8 mouse cellular contexts compared by ENCODE assay signal in genomic region chr13:56132941-56133340, GRCm38 (mm10). TPM values are rescaled to one million over a fixed set of nuclear protein-coding genes. Genes with fewer than 3 reads are reported as not detected.
DNase-seq lines count a peak whose midpoint lies in the region; ATAC-seq and TF ChIP-seq lines count a peak whose summit lies in the region.

No protein-coding gene starts in this region.

- ATAC-seq in forebrain, postnatal 0 days = no peak
- ATAC-seq in kidney, embryonic 16.5 days (ENCODE audit: low FRiP score, low TSS enrichment) = no peak
- no peak for ATAC-seq in G1E (ENCODE audit: extremely low read depth, insufficient number of reproducible peaks, low FRiP score, poor library complexity, severe bottlenecking)
- no peak for ATAC-seq in limb, embryonic 14.5 days (ENCODE audit: low FRiP score, low read depth)

- no peak overlapping the region for H3K4me2 ChIP-seq in forebrain, postnatal 0 days (ENCODE audit: low read depth)
- H3K4me2 ChIP-seq in kidney, embryonic 16.5 days (replicated peaks; ENCODE audit: low read depth, low read length) = peak overlapping the region; percentile 84; the same call in 1 of the 2 replicates
- H3K4me2 ChIP-seq in limb, embryonic 14.5 days (replicated peaks; ENCODE audit: low read depth, low read length, severe bottlenecking) = peak overlapping the region; percentile 90

- H3K27ac ChIP-seq in forebrain, embryonic 10.5 days = no peak overlapping the region
- H3K27ac ChIP-seq in forebrain, postnatal 0 days (ENCODE audit: low read depth, low read length) = no peak overlapping the region
- H3K27ac ChIP-seq in kidney, embryonic 16.5 days (ENCODE audit: low read length) = no peak overlapping the region
- H3K27ac ChIP-seq in kidney, adult 2 months (ENCODE audit: insufficient read depth, low read depth, low read length) = no peak overlapping the region
- no peak overlapping the region for H3K27ac ChIP-seq in limb, embryonic 14.5 days (replicated peaks; ENCODE audit: low read depth, low read length)

- WGBS in forebrain, embryonic 10.5 days = 89% methylated on average over 7 of the region's 7 CpGs
- WGBS in forebrain, postnatal 0 days = 87% methylated on average over 7 of the region's 7 CpGs
- WGBS in kidney, embryonic 16.5 days = 72% methylated on average over 7 of the region's 7 CpGs
- 70% methylated on average over 7 of the region's 7 CpGs for WGBS in kidney, adult 2 months
- 77% methylated on average over 7 of the region's 7 CpGs for WGBS in limb, embryonic 14.5 days

- DNase-seq in forebrain, embryonic 10.5 days (ENCODE audit: extremely low spot score, low spot score) = no peak
- no peak for DNase-seq in forebrain, postnatal 0 days
- no peak for DNase-seq in kidney, adult 2 months
- DNase-seq in G1E (ENCODE audit: low spot score) = no peak
- DNase-seq in limb, embryonic 14.5 days (ENCODE audit: low spot score) = no peak
- DNase-seq in layer of hippocampus, postnatal 10 days (ENCODE audit: low spot score in 2 of 2) = no peak
- DNase-seq in spleen, adult 18-20 months = no peak

- peak overlapping the region; percentile 100 for H3K4me3 ChIP-seq in forebrain, embryonic 10.5 days
- H3K4me3 ChIP-seq in forebrain, postnatal 0 days (ENCODE audit: low read depth, low read length) = no peak overlapping the region
- no peak overlapping the region for H3K4me3 ChIP-seq in kidney, embryonic 16.5 days (ENCODE audit: low read length)
- H3K4me3 ChIP-seq in kidney, adult 2 months (ENCODE audit: insufficient read depth, low read depth, low read length) = no peak overlapping the region
- peak overlapping the region; percentile 55; the same call in 1 of the 2 replicates for H3K4me3 ChIP-seq in G1E (ENCODE audit: low read depth, low read length)
- H3K4me3 ChIP-seq in limb, embryonic 14.5 days (replicated peaks; ENCODE audit: low read length) = peak overlapping the region; percentile 98; the same call in 1 of the 2 replicates

- H3K9ac ChIP-seq in forebrain, postnatal 0 days = no peak overlapping the region
- no peak overlapping the region; the same call in none of the 2 replicates for H3K9ac ChIP-seq in kidney, embryonic 16.5 days (replicated peaks; ENCODE audit: low read length)
- H3K9ac ChIP-seq in limb, embryonic 14.5 days (ENCODE audit: low read depth, low read length, severe bottlenecking) = 0 out of 2 replicates have a peak overlapping the region, but pooled peaks have one; percentile 31

- H3K36me3 ChIP-seq in forebrain, embryonic 10.5 days (replicated peaks) = peaks cover 53% of the 10 kb centered on the region
- peaks cover 4% of the 10 kb centered on the region; the same call in 1 of the 2 replicates for H3K36me3 ChIP-seq in forebrain, postnatal 0 days (ENCODE audit: insufficient read depth)
- H3K36me3 ChIP-seq in kidney, embryonic 16.5 days (ENCODE audit: insufficient read depth, low read length) = peaks cover 8% of the 10 kb centered on the region
- no peaks in the 10 kb centered on the region for H3K36me3 ChIP-seq in kidney, adult 2 months (ENCODE audit: control insufficient read depth, insufficient read depth, low read length)
- peaks cover 55% of the 10 kb centered on the region for H3K36me3 ChIP-seq in G1E (replicated peaks)
- peaks cover 12% of the 10 kb centered on the region for H3K36me3 ChIP-seq in limb, embryonic 14.5 days (ENCODE audit: control insufficient read depth, insufficient read depth, low read length)

- H3K9me3 ChIP-seq in forebrain, embryonic 10.5 days = peaks cover 14% of the 10 kb centered on the region; the same call in 1 of the 2 replicates
- H3K9me3 ChIP-seq in forebrain, postnatal 0 days (ENCODE audit: low read length) = no peaks in the 10 kb centered on the region
- H3K9me3 ChIP-seq in kidney, embryonic 16.5 days (ENCODE audit: low read length) = no peaks in the 10 kb centered on the region
- no peaks in the 10 kb centered on the region for H3K9me3 ChIP-seq in G1E (replicated peaks)
- H3K9me3 ChIP-seq in limb, embryonic 14.5 days (ENCODE audit: control insufficient read depth, low read length) = no peaks in the 10 kb centered on the region

- TF ChIP-seq POLR2A in kidney, adult 2 months (IDR thresholded peaks at IDR 0.05; ENCODE audit: low read depth, low read length) = no peak
- TF ChIP-seq POLR2A in limb, embryonic 14.5 days (IDR thresholded peaks at IDR 0.05; ENCODE audit: borderline replicate concordance, extremely low read depth, insufficient read depth, insufficient read length) = no peak

- H3K27me3 ChIP-seq in forebrain, embryonic 10.5 days (ENCODE audit: poor library complexity, severe bottlenecking) = no peaks in the 10 kb centered on the region
- H3K27me3 ChIP-seq in forebrain, postnatal 0 days (ENCODE audit: insufficient read depth, low read length) = no peaks in the 10 kb centered on the region
- no peaks in the 10 kb centered on the region for H3K27me3 ChIP-seq in kidney, embryonic 16.5 days (ENCODE audit: insufficient read depth, low read length)
- no peaks in the 10 kb centered on the region for H3K27me3 ChIP-seq in kidney, adult 2 months (replicated peaks; ENCODE audit: control insufficient read depth, insufficient read depth, low read length)
- no peaks in the 10 kb centered on the region for H3K27me3 ChIP-seq in G1E (ENCODE audit: insufficient read depth, low read length)
- H3K27me3 ChIP-seq in limb, embryonic 14.5 days (ENCODE audit: control insufficient read depth, insufficient read depth, low read length) = no peaks in the 10 kb centered on the region

- H3K4me1 ChIP-seq in forebrain, embryonic 10.5 days = peaks cover 39% of the 10 kb centered on the region
- no peaks in the 10 kb centered on the region for H3K4me1 ChIP-seq in forebrain, postnatal 0 days (ENCODE audit: insufficient read depth)
- peaks cover 32% of the 10 kb centered on the region for H3K4me1 ChIP-seq in kidney, embryonic 16.5 days (ENCODE audit: insufficient read depth, low read length)
- peaks cover 3% of the 10 kb centered on the region; the same call in 1 of the 2 replicates for H3K4me1 ChIP-seq in kidney, adult 2 months (ENCODE audit: control insufficient read depth, insufficient read depth, low read length)
- H3K4me1 ChIP-seq in G1E (ENCODE audit: insufficient read depth, low read depth, low read length) = peaks cover 66% of the 10 kb centered on the region
- H3K4me1 ChIP-seq in limb, embryonic 14.5 days (ENCODE audit: control insufficient read depth, insufficient read depth, low read length) = peaks cover 19% of the 10 kb centered on the region

- no peak for TF ChIP-seq CTCF in forebrain, postnatal 0 days (IDR thresholded peaks at IDR 0.05; ENCODE audit: low read depth)
- no peak for TF ChIP-seq CTCF in kidney, adult 2 months (conservative IDR thresholded peaks at IDR 0.05; ENCODE audit: insufficient read depth, insufficient read length, low read depth, low read length)
- no peak for TF ChIP-seq CTCF in G1E (IDR thresholded peaks at IDR 0.05; ENCODE audit: low read depth, low read length)

RNA-seq across cellular contexts. Expression of gene H2afy, which starts 3.2 kb away (rescaled TPM):
- polyA plus RNA-seq in forebrain, embryonic 10.5 days (2016; fragmentation: Nextera tagmentation; extraction: Ambion mirVana) = 554 and 558 TPM in 2 replicates
- 151 and 181 TPM in 2 replicates for total RNA-seq in forebrain, postnatal 0 days (2014; rRNA removed)
- 169 and 171 TPM in 2 replicates for polyA plus RNA-seq in forebrain, postnatal 0 days (2015; fragmentation: Nextera tagmentation; extraction: Ambion mirVana)
- 367 and 386 TPM in 2 replicates for polyA plus RNA-seq in kidney, embryonic 16.5 days (2015; fragmentation: Nextera tagmentation; extraction: Ambion mirVana)
- 74.5 and 89.3 TPM in 2 replicates for polyA plus RNA-seq in kidney, adult 2 months (2012; rRNA removed)
- total RNA-seq in G1E (2014; fragmentation: Nextera tagmentation) (161 and 189 TPM in 2 replicates), G1E (2017) (177 and 198 TPM in 2 replicates)
- polyA plus RNA-seq in G1E (2012) = 503 and 573 TPM in 2 replicates
- polyA plus RNA-seq in limb, embryonic 14.5 days (2012; rRNA removed) = 231 and 297 TPM in 2 replicates
- 304 and 351 TPM in 2 replicates for polyA plus RNA-seq in limb, embryonic 14.5 days (2014; fragmentation: Nextera tagmentation; extraction: Ambion mirVana)
- total RNA-seq in layer of hippocampus, postnatal 10 days (2021) = 100 to 1,000 TPM; 122 to 128 TPM

RNA-seq across cellular contexts. Expression of gene Tifab, which starts 45.7 kb away (rescaled TPM):
- polyA plus RNA-seq in forebrain, embryonic 10.5 days (2016; fragmentation: Nextera tagmentation; extraction: Ambion mirVana) = 0.97 and 1.2 TPM in 2 replicates
- total RNA-seq in forebrain, postnatal 0 days (2014; rRNA removed) = 0.05 and 0.92 TPM in 2 replicates
- polyA plus RNA-seq in forebrain, postnatal 0 days (2015; fragmentation: Nextera tagmentation; extraction: Ambion mirVana) = 0.58 and 0.61 TPM in 2 replicates
- 1.5 and 2.4 TPM in 2 replicates for polyA plus RNA-seq in kidney, embryonic 16.5 days (2015; fragmentation: Nextera tagmentation; extraction: Ambion mirVana)
- polyA plus RNA-seq in kidney, adult 2 months (2012; rRNA removed) = 2.4 and 2.8 TPM in 2 replicates
- total RNA-seq in G1E (2014; fragmentation: Nextera tagmentation) = not detected in 2 replicates
- total RNA-seq in G1E (2017) = 0.06 and 0.16 TPM in 2 replicates
- not detected in 2 replicates for polyA plus RNA-seq in G1E (2012)
- polyA plus RNA-seq in limb, embryonic 14.5 days (2012; rRNA removed) = 1.9 and 2.0 TPM in 2 replicates
- 1.1 and 1.3 TPM in 2 replicates for polyA plus RNA-seq in limb, embryonic 14.5 days (2014; fragmentation: Nextera tagmentation; extraction: Ambion mirVana)
- 1 to 10 TPM; 1.8 to 2.0 TPM for total RNA-seq in layer of hippocampus, postnatal 10 days (2021)

Comparison
In these comparisons a context has a peak if more than half of its experiments do, and no peak if none do; other contexts are left out.
1. H3K4me3 ChIP-seq: peak in forebrain, embryonic 10.5 days (single experiment), G1E (single experiment) and limb, embryonic 14.5 days (single experiment); none in forebrain, postnatal 0 days (single experiment), kidney, embryonic 16.5 days (single experiment) and kidney, adult 2 months (single experiment).